Mouse (Mus musculus) CD4-positive, CD25-positive, alpha-beta regulatory T cell (primary cell): ENCODE data around the gene Skint5. TPM values are rescaled to one million over a fixed set of nuclear protein-coding genes. Genes with fewer than 3 reads are reported as not detected.

ENCODE experiments used
- polyA plus RNA-seq: library from polyadenylated mRNA; unstranded; fragments of 100-300 nt; shearing (Covaris generic); gene quantifications from one replicate; pipeline ENCODE4 v1.2.1, GENCODE M21; 2017

The Skint5 gene
- polyA plus RNA-seq: not detected

DNA sequence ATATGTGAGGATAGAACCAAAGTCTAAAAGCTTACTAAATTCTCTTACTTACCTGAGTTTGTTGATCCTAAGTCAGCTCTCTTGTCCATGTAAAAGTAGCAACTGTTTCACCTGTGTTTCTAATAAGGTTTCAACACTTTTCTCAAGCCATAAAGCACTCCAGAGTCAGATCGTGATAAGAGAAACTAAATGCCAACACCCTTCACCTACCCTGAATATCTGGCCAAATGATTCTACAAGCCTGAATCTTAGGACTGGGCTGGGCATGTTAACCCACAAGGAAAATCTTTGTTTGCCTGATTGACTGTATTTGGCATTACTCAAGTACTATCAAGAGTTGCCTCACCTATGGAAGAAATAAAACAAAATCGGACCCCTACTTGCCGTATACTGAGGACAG lies at the start of gene Skint5:
TSS of gene Skint5 (minus strand) at position 101 of the 400 bp plus-strand sequence.

Other genes with a start within 250 kb of the Skint5 start
- not detected for gene Skint11, start 163.9 kb upstream of the Skint5 start, polyA plus RNA-seq